13 mouse cellular contexts compared by ENCODE assay signal in the genomic region with DNA sequence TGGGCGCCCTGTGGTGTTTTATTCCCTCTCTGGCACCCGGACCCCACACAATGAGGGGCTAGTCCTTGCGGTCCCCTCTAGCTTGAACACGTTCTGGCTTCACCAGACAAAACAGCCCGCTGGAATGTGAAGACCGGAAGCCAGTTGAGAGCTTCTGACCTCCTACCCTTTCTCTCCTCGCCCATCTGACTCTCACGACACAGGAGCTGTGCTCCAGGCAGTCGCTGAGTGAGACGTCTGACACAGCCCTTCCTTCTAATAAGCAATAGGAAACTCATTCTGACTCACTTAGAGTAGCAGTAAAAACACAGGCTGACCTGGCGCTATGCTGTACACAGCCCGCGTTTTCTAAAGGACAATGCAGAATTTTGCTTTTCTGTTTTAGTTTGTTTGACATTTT. TPM values are rescaled to one million over a fixed set of nuclear protein-coding genes. Genes with fewer than 3 reads are reported as not detected.
DNase-seq lines count a peak whose midpoint lies in the region; ATAC-seq and TF ChIP-seq lines count a peak whose summit lies in the region.
"Had no signal": no experiment of that assay in that cellular context is flagged by ENCODE, and none has a peak within 500 bp of the region (broad histone marks: within the 10 kb centered on the region; RNA-seq: fewer than 3 reads in every experiment).

No protein-coding gene starts in this region.

- TF ChIP-seq CTCF in heart, adult 2 months (IDR thresholded peaks at IDR 0.05), result no peak

- peak in 1 of 2 experiments; percentile 27 for DNase-seq in heart, adult 2 months
- no peak for DNase-seq in heart, postnatal 36 days
- DNase-seq in lung, postnatal 36 days, result peak; percentile 43
- DNase-seq in lung, adult 18-20 months, result no peak
- peak; percentile 40 for DNase-seq in fibroblast of lung, adult 2 months (ENCODE audit: low read depth)
- DNase-seq in urinary bladder, postnatal 36 days (ENCODE audit: low spot score in 2 of 2), result no peak
- DNase-seq in testis, postnatal 14 days (ENCODE audit: low spot score), result no peak
- DNase-seq: adrenal gland, adult 2 months; cerebellum, postnatal 25 days; layer of hippocampus, postnatal 36 days had no signal

- peak overlapping the region; percentile 54 for H3K27ac ChIP-seq in heart, adult 2 months
- H3K27ac ChIP-seq: hindbrain, embryonic 13.5 days; limb, embryonic 13.5 days had no signal

- peaks cover 20% of the 10 kb centered on the region for H3K36me3 ChIP-seq in heart, adult 2 months (ENCODE audit: control insufficient read depth, insufficient read depth, low read length)
- H3K36me3 ChIP-seq: hindbrain, embryonic 13.5 days; limb, embryonic 13.5 days had no signal

- H3K4me3 ChIP-seq in heart, adult 2 months, result peak overlapping the region; percentile 24; the same call in 1 of the 2 replicates
- H3K4me3 ChIP-seq: hindbrain, embryonic 13.5 days; limb, embryonic 13.5 days had no signal

- WGBS in heart, adult 2 months, result 26% methylated on average over 13 of the region's 13 CpGs

- no peak overlapping the region for H3K9ac ChIP-seq in heart, adult 2 months (ENCODE audit: low read depth, low read length)
- H3K9ac ChIP-seq: hindbrain, embryonic 13.5 days; limb, embryonic 13.5 days had no signal

- peaks cover 17% of the 10 kb centered on the region for H3K4me1 ChIP-seq in heart, adult 2 months (ENCODE audit: control insufficient read depth, insufficient read depth, low read length)
- H3K4me1 ChIP-seq: hindbrain, embryonic 13.5 days had no signal

- ATAC-seq in erythroblast, adult 5-6 weeks (replicated peaks; ENCODE audit: low FRiP score, poor library complexity, severe bottlenecking), result no peak

- intact Hi-C loops in heart, adult 2 months (cut with DNase I), result no loop called here
- intact Hi-C loops in heart, postnatal 36 days (cut with DNase I), result loop anchor here (2.0 kb wide), 1 partner anchor 17 kb away; the partner anchor contains the start of gene Pdlim1

- no peaks in the 10 kb centered on the region for H3K79me2 ChIP-seq in heart, adult 2 months (replicated peaks; ENCODE audit: control insufficient read depth, insufficient read depth, low read length)

- H3K27me3 ChIP-seq in heart, adult 2 months (ENCODE audit: control insufficient read depth, insufficient read depth, low read length), result no peaks in the 10 kb centered on the region
- H3K27me3 ChIP-seq: hindbrain, embryonic 13.5 days; limb, embryonic 13.5 days had no signal

- TF ChIP-seq EP300 in heart, adult 2 months (IDR thresholded peaks at IDR 0.05; ENCODE audit: insufficient read depth, low read depth, low read length), result no peak

- no peak for TF ChIP-seq POLR2A in heart, adult 2 months (IDR thresholded peaks at IDR 0.05; ENCODE audit: insufficient read depth, low read depth, low read length)

RNA-seq across cellular contexts. Expression of gene Pdlim1, which starts 17.9 kb away (rescaled TPM):
- 100 to 1,000 TPM; 137 to 139 TPM for total RNA-seq in heart, adult 2 months (2021)
- polyA plus RNA-seq in heart, adult 2 months (2012; rRNA removed), result 116 and 125 TPM in 2 replicates
- 100 to 1,000 TPM; 148 to 150 TPM for total RNA-seq in heart, postnatal 36 days (2021)
- 19.6 and 24.0 TPM in 2 replicates for total RNA-seq in erythroblast, adult 5-6 weeks (2015; ENCODE audit: low replicate concordance)
- 8.9 and 32.3 TPM in 2 replicates for total RNA-seq in erythroblast, adult 5-6 weeks (2017; ENCODE audit: low replicate concordance)

Comparison
In these comparisons a context has a peak if more than half of its experiments do, and no peak if none do; other contexts are left out.
1. DNase-seq: peak in lung, postnatal 36 days (single experiment) and fibroblast of lung, adult 2 months (single experiment); none in heart, postnatal 36 days (0 of 2), lung, adult 18-20 months (0 of 2), urinary bladder, postnatal 36 days (0 of 2) and testis, postnatal 14 days (single experiment).
2. RNA of gene Pdlim1, which starts 17.9 kb away (total RNA-seq): 148 to 150 TPM in heart, postnatal 36 days and 137 to 139 TPM in heart, adult 2 months; 8.9 to 32.3 TPM in erythroblast, adult 5-6 weeks; every median in the first group is over 4 times any median in the second.